Mouse (Mus musculus) thymus, postnatal 4 days (tissue): ENCODE results near the gene Naa80.
A peak's percentile ranks its signal among the peaks of the same experiment; 100 is the strongest.
"Not testable (repeated sequence)": the region's sequence is repeated elsewhere in the genome, so short reads cannot be mapped to it uniquely, and the experiment has no call there.

Experiments used
- DNase-seq: peaks from one replicate; pipeline ENCODE4 v3.0.0; 2021

Naa80 gene

DNA sequence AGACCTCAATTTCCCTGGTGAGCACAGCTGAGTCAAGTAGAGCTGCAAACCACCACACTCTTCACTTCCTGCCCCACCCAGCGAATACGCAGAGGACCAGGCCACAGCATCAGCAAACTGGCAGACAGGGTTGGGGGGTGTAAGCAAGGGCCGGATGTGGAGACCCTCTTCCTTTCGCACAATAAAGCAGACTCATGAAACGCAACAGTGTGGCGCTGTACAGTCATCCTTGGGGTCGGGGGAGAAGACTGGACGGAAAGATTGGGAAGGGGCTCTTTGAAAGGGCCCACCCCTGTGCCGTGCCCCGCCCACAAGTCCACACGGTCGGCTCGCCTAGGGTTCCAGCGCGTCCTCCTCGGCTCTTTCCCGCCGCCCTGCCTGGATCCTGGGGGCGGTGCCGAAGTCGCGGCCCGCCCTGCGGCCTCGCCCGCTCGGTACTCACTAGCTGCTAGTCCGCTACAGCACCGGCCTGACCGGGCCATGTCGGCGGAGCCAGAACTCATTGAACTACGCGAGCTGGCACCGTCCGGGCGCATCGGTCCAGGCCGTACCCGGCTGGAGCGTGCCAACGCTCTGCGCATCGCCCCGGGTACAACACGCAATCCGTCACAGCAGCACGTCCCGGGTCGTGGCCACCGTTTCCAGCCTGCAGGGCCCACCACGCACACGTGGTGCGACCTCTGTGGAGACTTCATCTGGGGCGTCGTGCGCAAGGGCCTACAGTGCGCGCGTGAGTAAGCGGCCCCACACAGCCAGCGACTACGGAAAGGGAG is 27.4 kb upstream of the Naa80 start, which contains the start of gene Rassf1:
TSS of gene Rassf1 (plus strand) at position 439 of the 773 bp plus-strand sequence.
- DNase-seq, result peak; percentile 76

DNA sequence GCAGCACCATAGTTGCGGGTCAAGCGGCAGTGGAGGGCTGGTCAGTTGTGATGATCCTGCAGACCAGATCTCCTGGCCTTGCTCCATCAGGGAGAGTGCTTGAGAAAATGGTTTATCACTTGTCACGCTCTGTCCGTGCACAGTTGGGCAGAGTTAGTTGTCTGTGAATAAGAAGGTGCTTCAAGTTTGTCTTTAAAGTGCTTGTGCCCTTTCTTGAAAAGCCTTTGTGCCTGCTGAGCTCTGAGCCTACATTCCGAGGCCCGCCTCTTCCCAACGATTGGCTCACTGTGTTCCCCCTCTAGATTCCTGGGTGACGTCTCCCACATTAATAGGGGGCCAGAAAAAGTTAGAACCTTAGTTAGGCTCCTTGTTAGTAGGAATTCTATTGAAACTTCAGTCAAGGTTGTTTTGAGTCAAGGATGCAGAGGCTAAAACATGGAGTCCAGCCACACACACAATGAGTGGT is 26.8 kb upstream of the Naa80 start:
- no peak for DNase-seq

DNA sequence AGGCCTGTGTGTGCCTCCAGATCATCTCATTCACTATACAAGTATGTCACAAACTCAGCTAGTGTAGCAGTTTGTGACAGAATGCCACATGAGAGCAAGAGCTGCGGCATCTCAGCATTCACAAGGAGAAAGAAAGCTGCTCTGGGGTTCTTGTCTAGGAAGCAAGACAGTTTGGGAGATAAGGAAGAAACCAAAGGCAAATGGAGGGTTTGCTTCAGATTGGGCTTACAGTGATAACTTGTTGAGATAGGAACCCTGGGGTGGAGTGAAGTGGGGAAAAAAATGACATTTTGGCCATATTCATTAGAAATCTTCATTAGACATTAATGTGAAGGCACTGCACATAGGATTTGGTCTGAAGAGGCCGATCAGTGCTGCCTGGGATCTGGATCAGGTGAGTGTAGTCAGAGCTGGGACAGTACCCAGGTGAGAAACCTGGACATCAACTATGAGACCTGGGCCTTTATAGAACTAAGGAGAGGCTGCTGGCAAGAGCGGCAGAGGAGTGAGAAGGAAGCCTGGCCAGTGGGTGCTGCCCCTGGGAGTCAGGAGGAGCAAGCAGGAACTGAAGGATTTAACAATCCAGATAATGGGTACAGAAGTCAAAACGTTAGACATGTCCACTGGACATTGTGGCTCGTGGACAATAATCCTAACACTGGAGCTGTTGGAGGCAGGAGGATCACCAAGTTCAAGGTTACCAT is 25.8 kb upstream of the Naa80 start:
- DNase-seq, result no peak

DNA sequence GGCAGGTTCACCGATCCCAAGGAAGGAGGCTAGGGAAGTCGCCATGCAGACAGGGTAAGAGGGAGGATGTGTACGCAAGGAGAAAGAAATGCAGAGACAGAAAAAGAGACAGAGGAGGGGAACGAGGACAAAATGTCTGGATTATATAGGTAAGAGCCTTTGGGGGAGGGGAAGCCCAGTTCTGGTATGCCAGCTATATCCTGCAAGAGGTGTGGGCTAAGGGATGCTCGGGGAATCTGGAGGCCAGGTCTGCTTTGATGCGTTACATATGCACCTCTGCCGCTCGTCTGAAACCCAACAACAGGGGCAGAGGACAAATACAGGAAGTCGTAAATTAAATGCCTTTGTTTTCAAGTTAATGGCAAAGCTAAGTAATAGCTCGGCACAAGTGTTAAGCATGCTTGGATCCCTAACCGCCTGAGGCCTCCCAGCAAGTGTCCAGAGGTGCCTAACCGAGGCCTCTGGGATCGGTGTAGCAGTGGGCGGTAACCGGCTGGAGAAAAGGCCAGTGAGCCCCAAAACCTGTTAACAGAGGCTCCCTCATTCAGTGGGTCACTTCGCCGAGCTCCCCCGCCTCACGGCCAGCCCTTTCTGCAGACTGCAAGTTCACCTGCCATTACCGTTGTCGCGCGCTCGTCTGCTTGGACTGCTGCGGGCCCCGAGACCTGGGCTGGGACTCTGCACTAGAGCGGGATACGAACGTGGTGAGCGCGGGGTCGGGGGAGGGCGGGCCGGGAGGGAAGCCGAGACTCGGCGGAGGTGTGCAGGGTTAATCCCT is 25.0 kb upstream of the Naa80 start:
- DNase-seq, result peak; percentile 73

GRCm38 (mm10) chr9:107554319-107554825 is 24.3 kb upstream of the Naa80 start:
- peak; percentile 97 for DNase-seq

- no peak for DNase-seq
Observed at GRCm38 (mm10) chr9:107555031-107555457, 23.6 kb upstream of the Naa80 start.

- DNase-seq, result no peak
Observed at GRCm38 (mm10) chr9:107555701-107556100, 23.0 kb upstream of the Naa80 start.

DNA sequence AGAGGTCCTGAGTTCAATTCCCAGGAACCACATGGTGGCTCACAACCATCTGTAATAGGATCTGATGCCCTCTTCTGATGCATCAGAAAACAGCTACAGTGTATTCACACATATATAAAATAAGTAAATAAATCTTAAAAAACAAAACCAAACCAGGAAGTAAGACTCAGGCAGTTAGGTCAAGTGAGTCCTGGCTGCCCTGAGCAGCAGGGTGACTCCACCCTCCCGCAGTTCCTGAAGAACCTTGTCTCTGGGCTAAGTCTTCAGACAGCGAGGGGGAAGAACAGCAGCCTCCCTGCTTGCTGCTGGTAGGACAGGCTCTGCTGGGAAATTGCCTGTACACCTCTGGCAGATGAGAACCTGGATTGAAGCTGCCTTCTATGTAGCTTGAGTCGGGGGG is 22.3 kb upstream of the Naa80 start:
- DNase-seq, result no peak

- peak; percentile 94 for DNase-seq
Observed at GRCm38 (mm10) chr9:107563029-107563581, 15.6 kb upstream of the Naa80 start, which contains the start of gene Tusc2. TSS of gene Tusc2 (plus strand) at chr9:107563255.

DNA sequence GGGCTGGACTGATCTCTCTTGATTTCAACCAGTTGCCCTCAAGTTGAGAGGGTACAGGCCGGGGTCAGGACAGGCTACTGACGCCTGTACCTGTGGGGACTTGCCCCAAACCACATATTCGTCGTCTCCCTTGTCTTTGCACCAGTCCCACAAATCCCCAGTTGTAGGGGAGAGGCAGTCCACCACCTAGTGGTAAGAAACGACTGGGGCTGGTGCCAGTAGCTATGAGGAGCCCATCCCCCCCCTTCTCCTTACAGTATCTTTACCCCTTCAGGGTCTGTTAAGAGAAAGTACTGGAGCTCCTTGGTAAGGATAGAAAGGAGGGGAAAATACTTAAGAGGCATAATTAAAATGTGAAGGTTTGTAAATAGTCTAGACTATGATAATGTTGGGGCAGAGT is 13.1 kb upstream of the Naa80 start:
- DNase-seq, result not testable (repeated sequence)

- peak; percentile 92 for DNase-seq
Observed at GRCm38 (mm10) chr9:107566041-107566709, 12.5 kb upstream of the Naa80 start.

- DNase-seq, result no peak
Observed at GRCm38 (mm10) chr9:107566855-107567254, 11.8 kb upstream of the Naa80 start.

- DNase-seq, result no peak
Observed at GRCm38 (mm10) chr9:107567702-107568319, 10.9 kb upstream of the Naa80 start, which contains the start of gene Hyal2. TSS of gene Hyal2 (plus strand) at chr9:107567945.

- DNase-seq, result peak; percentile 83
Observed at GRCm38 (mm10) chr9:107568331-107569261, 10.1 kb upstream of the Naa80 start.

- DNase-seq, result no peak
Observed at GRCm38 (mm10) chr9:107569270-107569669, 9.4 kb upstream of the Naa80 start.

- no peak for DNase-seq
Observed at GRCm38 (mm10) chr9:107570016-107570415, 8.7 kb upstream of the Naa80 start.

- no peak for DNase-seq
Observed at GRCm38 (mm10) chr9:107570845-107571244, 7.8 kb upstream of the Naa80 start.

DNA sequence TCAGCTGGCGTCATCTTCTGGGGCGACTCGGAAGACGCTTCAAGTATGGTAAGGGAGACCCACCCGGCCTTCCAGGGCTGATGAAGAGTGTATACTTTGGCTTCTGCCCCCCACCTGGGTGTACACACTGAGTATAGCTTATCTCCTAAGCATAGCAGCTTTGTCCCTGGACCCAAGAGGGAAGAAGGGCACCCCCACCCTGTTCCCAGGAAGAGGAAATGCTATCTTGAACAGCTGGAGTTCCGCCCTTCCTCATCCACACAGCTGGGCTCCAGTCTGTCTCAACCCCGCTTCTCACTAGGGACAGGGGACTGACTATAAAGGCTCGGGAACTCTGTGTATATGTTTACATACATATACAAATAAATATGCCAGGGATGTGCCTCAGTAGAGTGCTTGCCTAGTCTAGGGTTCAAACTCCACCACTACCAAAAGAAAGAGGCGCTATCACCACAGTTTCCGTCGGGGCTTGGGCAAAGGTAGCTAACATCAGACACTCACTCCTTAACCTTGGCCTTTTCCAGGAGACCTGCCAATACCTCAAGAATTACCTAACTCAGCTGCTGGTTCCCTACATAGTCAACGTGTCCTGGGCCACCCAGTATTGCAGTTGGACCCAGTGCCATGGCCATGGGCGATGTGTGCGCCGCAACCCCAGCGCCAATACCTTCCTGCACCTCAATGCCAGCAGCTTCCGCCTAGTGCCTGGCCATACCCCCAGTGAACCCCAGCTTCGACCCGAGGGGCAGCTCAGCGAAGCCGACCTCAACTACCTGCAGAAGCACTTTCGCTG is 7.0 kb upstream of the Naa80 start:
- no peak for DNase-seq

GRCm38 (mm10) chr9:107572327-107572662 is 6.4 kb upstream of the Naa80 start:
- DNase-seq, result no peak

DNA sequence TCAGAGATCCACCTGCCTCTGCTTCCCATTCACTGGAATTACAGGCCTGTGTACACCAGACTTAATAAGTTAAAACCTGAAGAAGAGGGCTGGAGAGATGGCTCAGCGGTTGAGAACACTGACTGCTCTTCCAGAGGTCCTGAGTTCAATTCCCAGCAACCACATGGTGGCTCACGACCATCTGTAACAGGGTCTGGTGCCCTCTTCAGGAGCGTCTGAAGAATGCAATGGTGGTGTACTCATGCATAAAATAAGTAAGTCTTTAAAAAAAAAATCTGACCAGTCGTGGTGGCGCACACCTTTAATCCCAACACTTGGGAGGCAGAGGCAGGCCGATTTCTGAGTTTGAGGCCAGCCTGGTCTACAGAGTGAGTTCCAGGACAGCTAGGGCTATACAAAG is 4.9 kb upstream of the Naa80 start:
- DNase-seq, result not testable (repeated sequence)
